Mouse (Mus musculus): ENCODE data around the gene Srrd.

DNA sequence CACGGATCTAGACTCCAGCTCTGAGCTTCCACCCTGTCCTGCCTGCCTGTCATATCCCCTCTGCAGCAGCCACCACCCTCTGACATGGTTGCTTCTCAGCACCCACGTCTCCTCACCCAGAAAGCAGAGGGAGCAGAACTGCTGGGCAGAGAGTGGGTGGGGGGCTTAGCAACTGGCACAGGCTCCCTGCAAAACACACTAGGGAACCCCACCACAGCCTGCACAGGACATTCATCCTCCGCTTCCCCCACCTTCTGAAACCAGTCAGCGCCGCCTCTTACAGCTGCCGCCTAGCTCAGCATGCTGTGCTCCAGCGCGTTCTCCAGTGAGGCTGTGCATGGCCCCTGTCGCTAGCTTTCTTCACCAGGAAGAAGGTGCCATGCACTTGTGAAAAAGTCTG is 46.5 kb upstream of the Srrd start:
- TF ChIP-seq POLR2A (IDR thresholded peaks at IDR 0.05; ENCODE audit: insufficient read length, low read depth) (no peak), USF1 (IDR thresholded peaks at IDR 0.05; ENCODE audit: low read depth) (no peak), TCF12 (IDR thresholded peaks at IDR 0.05; ENCODE audit: insufficient read depth, poor library complexity, severe bottlenecking) (no peak), MYOG (IDR thresholded peaks at IDR 0.05; ENCODE audit: control insufficient read depth in 1 of 3, insufficient read depth in 1 of 3, insufficient read length in 2 of 3, low read depth in 2 of 3) (no peak)

Measured in myocyte (in vitro differentiated cells).